Comparison of ENCODE assay signal across 24 mouse cellular contexts in genomic region chr3:109155926-109156669, GRCm38 (mm10). TPM values are rescaled to one million over a fixed set of nuclear protein-coding genes. Genes with fewer than 3 reads are reported as not detected.
DNase-seq lines count a peak whose midpoint lies in the region; ATAC-seq and TF ChIP-seq lines count a peak whose summit lies in the region.
"Had no signal": no experiment of that assay in that cellular context is flagged by ENCODE, and none has a peak within 500 bp of the region (broad histone marks: within the 10 kb centered on the region; RNA-seq: fewer than 3 reads in every experiment).

No protein-coding gene starts in this region.

- ATAC-seq in intestine, embryonic 14.5 days (replicated peaks; ENCODE audit: low FRiP score, low TSS enrichment, low read depth), result no peak
- ATAC-seq in intestine, embryonic 15.5 days, result no peak; the same call in 1 of the 2 replicates
- peak; percentile 98 for ATAC-seq in Patski
- ATAC-seq in intestine, embryonic 16.5 days, result peak; percentile 63; the same call in 1 of the 2 replicates
- ATAC-seq in hindbrain, embryonic 14.5 days (ENCODE audit: low FRiP score), result no peak
- ATAC-seq: forebrain, postnatal 0 days had no signal

- no peaks in the 10 kb centered on the region for H3K4me1 ChIP-seq in intestine, embryonic 14.5 days (replicated peaks; ENCODE audit: control insufficient read depth, insufficient read depth, low read length)
- H3K4me1 ChIP-seq in intestine, embryonic 15.5 days (replicated peaks), result no peaks in the 10 kb centered on the region
- no peaks in the 10 kb centered on the region for H3K4me1 ChIP-seq in intestine, embryonic 16.5 days (ENCODE audit: control insufficient read depth, insufficient read depth, low read length)
- no peaks in the 10 kb centered on the region for H3K4me1 ChIP-seq in hindbrain, embryonic 14.5 days (replicated peaks; ENCODE audit: control insufficient read depth, insufficient read depth, low read length)
- H3K4me1 ChIP-seq: heart, embryonic 13.5 days; liver, embryonic 15.5 days; midbrain, embryonic 12.5 days had no signal

- 81% methylated on average over 4 of the region's 4 CpGs for WGBS in intestine, embryonic 14.5 days
- WGBS in intestine, embryonic 15.5 days, result 75% methylated on average over 4 of the region's 4 CpGs
- 73% methylated on average over 4 of the region's 4 CpGs for WGBS in intestine, embryonic 16.5 days
- WGBS in hindbrain, embryonic 14.5 days, result 93% methylated on average over 4 of the region's 4 CpGs

- no peaks in the 10 kb centered on the region for H3K27me3 ChIP-seq in intestine, embryonic 14.5 days (replicated peaks; ENCODE audit: control insufficient read depth, insufficient read depth, low read length)
- H3K27me3 ChIP-seq in intestine, embryonic 15.5 days (replicated peaks), result no peaks in the 10 kb centered on the region
- H3K27me3 ChIP-seq in Patski, result no peaks in the 10 kb centered on the region
- no peaks in the 10 kb centered on the region for H3K27me3 ChIP-seq in intestine, embryonic 16.5 days (replicated peaks; ENCODE audit: control insufficient read depth, insufficient read depth, low read length)
- no peaks in the 10 kb centered on the region for H3K27me3 ChIP-seq in hindbrain, embryonic 14.5 days (ENCODE audit: control insufficient read depth, insufficient read depth, low read length)
- H3K27me3 ChIP-seq: embryonic facial prominence, embryonic 15.5 days; heart, embryonic 13.5 days; hindbrain, embryonic 12.5 days; liver, embryonic 15.5 days; midbrain, embryonic 12.5 days had no signal

- CTCF ChIA-PET in Patski (lab: Charles Lee), result interaction anchor here (1.0 to 1.8 kb wide), 4 partner anchors 10 to 33 kb away, joined by 3 to 6 read pairs (median 4); partner anchors contain the start of gene Slc25a24

- H3K9me3 ChIP-seq in intestine, embryonic 14.5 days (ENCODE audit: control insufficient read depth, low read length), result no peaks in the 10 kb centered on the region
- no peaks in the 10 kb centered on the region for H3K9me3 ChIP-seq in intestine, embryonic 15.5 days
- H3K9me3 ChIP-seq in intestine, embryonic 16.5 days (ENCODE audit: control insufficient read depth, low read length), result no peaks in the 10 kb centered on the region
- no peaks in the 10 kb centered on the region for H3K9me3 ChIP-seq in hindbrain, embryonic 14.5 days (ENCODE audit: control insufficient read depth, low read length)
- H3K9me3 ChIP-seq: embryonic facial prominence, embryonic 15.5 days; heart, embryonic 13.5 days; hindbrain, embryonic 12.5 days; limb, embryonic 10.5 days; liver, embryonic 15.5 days; midbrain, embryonic 12.5 days had no signal

- peaks cover 41% of the 10 kb centered on the region for H3K36me3 ChIP-seq in intestine, embryonic 14.5 days (ENCODE audit: control insufficient read depth, insufficient read depth, low read length)
- no peaks in the 10 kb centered on the region; the same call in 1 of the 2 replicates for H3K36me3 ChIP-seq in intestine, embryonic 15.5 days
- H3K36me3 ChIP-seq in intestine, embryonic 16.5 days (ENCODE audit: control insufficient read depth, insufficient read depth, low read length), result no peaks in the 10 kb centered on the region; the same call in 1 of the 2 replicates
- no peaks in the 10 kb centered on the region for H3K36me3 ChIP-seq in hindbrain, embryonic 14.5 days (replicated peaks; ENCODE audit: control insufficient read depth, insufficient read depth)
- H3K36me3 ChIP-seq: liver, embryonic 15.5 days had no signal

- H3K27ac ChIP-seq in intestine, embryonic 14.5 days (ENCODE audit: low read depth), result no peak overlapping the region
- no peak overlapping the region for H3K27ac ChIP-seq in intestine, embryonic 15.5 days
- no peak overlapping the region for H3K27ac ChIP-seq in intestine, embryonic 16.5 days (ENCODE audit: low read length)
- no peak overlapping the region for H3K27ac ChIP-seq in hindbrain, embryonic 14.5 days
- H3K27ac ChIP-seq: embryonic facial prominence, embryonic 15.5 days; heart, embryonic 13.5 days; hindbrain, embryonic 12.5 days; limb, embryonic 10.5 days; liver, embryonic 15.5 days; midbrain, embryonic 12.5 days had no signal

- POLR2A ChIA-PET in Patski (lab: Charles Lee), result no interaction called here

- in situ Hi-C loops in Patski (cut with MboI; ENCODE audit: low pct_unique_long_range_greater_than_20kb), result no loop called here

- no peak for TF ChIP-seq CTCF in Patski (IDR thresholded peaks at IDR 0.05)

- DNase-seq in intestine, embryonic 14.5 days (ENCODE audit: low spot score), result peak; percentile 35
- peak; percentile 91 for DNase-seq in Patski (ENCODE audit: low read depth, low spot score)
- no peak for DNase-seq in layer of hippocampus, adult 9-10 months (ENCODE audit: low spot score)
- no peak for DNase-seq in left cerebral cortex, adult 9 months (ENCODE audit: low spot score in 2 of 2)
- DNase-seq in hindbrain, embryonic 14.5 days (ENCODE audit: low spot score), result no peak
- no peak for DNase-seq in lung, postnatal 25 days (ENCODE audit: low spot score)
- DNase-seq: adrenal gland, postnatal 36 days; B cell, adult 2 months; cerebellum, adult 9-11 months; forebrain, postnatal 0 days; gastrocnemius, postnatal 25 days; kidney, adult 9 months; kidney, postnatal 25 days; layer of hippocampus, adult 9-11 months; liver; spleen, adult 18-20 months had no signal

- H3K9ac ChIP-seq in intestine, embryonic 14.5 days (ENCODE audit: low read length), result no peak overlapping the region
- H3K9ac ChIP-seq in intestine, embryonic 15.5 days, result no peak overlapping the region
- H3K9ac ChIP-seq in intestine, embryonic 16.5 days (ENCODE audit: low read depth, low read length), result no peak overlapping the region
- H3K9ac ChIP-seq in hindbrain, embryonic 14.5 days, result no peak overlapping the region
- H3K9ac ChIP-seq: embryonic facial prominence, embryonic 15.5 days; forebrain, postnatal 0 days; heart, embryonic 13.5 days; hindbrain, embryonic 12.5 days; liver, embryonic 15.5 days; midbrain, embryonic 12.5 days had no signal

- H3K4me2 ChIP-seq in intestine, embryonic 14.5 days (ENCODE audit: low read length), result no peak overlapping the region
- H3K4me2 ChIP-seq in intestine, embryonic 15.5 days (replicated peaks), result no peak overlapping the region
- H3K4me2 ChIP-seq in intestine, embryonic 16.5 days (ENCODE audit: low read depth, low read length), result no peak overlapping the region
- H3K4me2 ChIP-seq in hindbrain, embryonic 14.5 days (replicated peaks), result no peak overlapping the region
- H3K4me2 ChIP-seq: embryonic facial prominence, embryonic 15.5 days; heart, embryonic 13.5 days; hindbrain, embryonic 12.5 days; liver, embryonic 15.5 days; midbrain, embryonic 12.5 days had no signal

- H3K4me3 ChIP-seq in intestine, embryonic 14.5 days (ENCODE audit: low read depth, low read length), result no peak overlapping the region
- no peak overlapping the region for H3K4me3 ChIP-seq in intestine, embryonic 15.5 days (replicated peaks)
- no peak overlapping the region for H3K4me3 ChIP-seq in intestine, embryonic 16.5 days (ENCODE audit: low read length)
- H3K4me3 ChIP-seq in hindbrain, embryonic 14.5 days (replicated peaks; ENCODE audit: low read length), result no peak overlapping the region
- H3K4me3 ChIP-seq: embryonic facial prominence, embryonic 15.5 days; heart, embryonic 13.5 days; hindbrain, embryonic 12.5 days; limb, embryonic 10.5 days; liver, embryonic 15.5 days; midbrain, embryonic 12.5 days had no signal

RNA-seq across cellular contexts. Expression of gene Slc25a24, which starts 33.1 kb away (rescaled TPM):
- polyA plus RNA-seq in intestine, embryonic 14.5 days (2014; fragmentation: Nextera tagmentation; extraction: Ambion mirVana), result 39.8 and 47.7 TPM in 2 replicates
- 34.7 and 39.9 TPM in 2 replicates for polyA plus RNA-seq in intestine, embryonic 15.5 days (2015; fragmentation: Nextera tagmentation; extraction: Ambion mirVana)
- polyA plus RNA-seq in Patski (2021), result 71.9 TPM
- 33.0 and 34.0 TPM in 2 replicates for polyA plus RNA-seq in intestine, embryonic 16.5 days (2015; fragmentation: Nextera tagmentation; extraction: Ambion mirVana)
- 5.1 and 5.8 TPM in 2 replicates for polyA plus RNA-seq in hindbrain, embryonic 14.5 days (2014; fragmentation: Nextera tagmentation; extraction: Ambion mirVana)

Comparison
In these comparisons a context has a peak if more than half of its experiments do, and no peak if none do; other contexts are left out.
1. ATAC-seq: peak in Patski (single experiment) and intestine, embryonic 16.5 days (single experiment); none in intestine, embryonic 14.5 days (single experiment), intestine, embryonic 15.5 days (single experiment) and hindbrain, embryonic 14.5 days (single experiment).
2. DNase-seq: peak in intestine, embryonic 14.5 days (single experiment) and Patski (single experiment); none in layer of hippocampus, adult 9-10 months (single experiment), left cerebral cortex, adult 9 months (0 of 2), hindbrain, embryonic 14.5 days (single experiment) and lung, postnatal 25 days (single experiment).